Mouse (Mus musculus): ENCODE results near the gene Gm8265. TPM values are rescaled to one million over a fixed set of nuclear protein-coding genes. Genes with fewer than 3 reads are reported as not detected.
"Not testable (repeated sequence)": the region's sequence is repeated elsewhere in the genome, so short reads cannot be mapped to it uniquely, and the experiment has no call there.

Gm8265 gene
- not detected in 2 replicates for polyA plus RNA-seq (2012; ENCODE audit: insufficient read depth, insufficient read length, missing spikeins)

DNA sequence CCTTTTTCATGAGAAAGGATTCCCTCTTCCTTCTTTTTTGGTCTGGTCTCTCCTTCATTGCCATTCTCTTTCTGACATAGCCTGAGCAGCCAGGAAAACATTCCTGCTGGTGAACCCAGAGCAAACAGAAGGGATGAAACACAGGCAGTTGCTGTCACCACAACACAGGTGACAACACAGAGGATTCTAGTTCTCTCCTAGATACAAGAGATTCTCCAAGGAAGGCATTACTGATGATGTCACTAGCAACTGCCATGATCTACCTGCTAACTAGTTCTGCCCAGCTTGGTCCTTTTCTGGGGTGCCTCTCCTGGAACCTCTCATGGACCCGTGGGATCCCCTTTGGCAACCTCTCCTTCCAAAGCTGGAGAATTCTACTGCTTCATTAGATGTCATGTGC, at the start of gene Gm8265:
Gm8265 (minus strand) TSS at position 101 of the 400 bp plus-strand sequence.
- not testable (repeated sequence) for H3K4me3 ChIP-seq (ENCODE audit: insufficient read depth, low read length); H3K27ac ChIP-seq (ENCODE audit: insufficient read depth, low read depth, low read length); H3K4me1 ChIP-seq (ENCODE audit: control insufficient read depth, insufficient read depth, low read length)

Other genes starting within 250 kb of the Gm8265 start
- not detected in 2 replicates for gene Gm3500, start 244.0 kb downstream of the Gm8265 start, polyA plus RNA-seq (2012; ENCODE audit: insufficient read depth, insufficient read length, missing spikeins)
- gene Gm3194, start 177.6 kb downstream of the Gm8265 start, polyA plus RNA-seq (2012; ENCODE audit: insufficient read depth, insufficient read length, missing spikeins), result not detected in 2 replicates
- gene Gm8246, start 155.2 kb downstream of the Gm8265 start, polyA plus RNA-seq (2012; ENCODE audit: insufficient read depth, insufficient read length, missing spikeins), result not detected in 2 replicates
- not detected in 2 replicates for gene Gm3187, start 148.8 kb downstream of the Gm8265 start, polyA plus RNA-seq (2012; ENCODE audit: insufficient read depth, insufficient read length, missing spikeins)
- gene Gm3488, start 131.4 kb downstream of the Gm8265 start, polyA plus RNA-seq (2012; ENCODE audit: insufficient read depth, insufficient read length, missing spikeins), result not detected in 2 replicates
- gene Gm3532, start 94.5 kb downstream of the Gm8265 start, polyA plus RNA-seq (2012; ENCODE audit: insufficient read depth, insufficient read length, missing spikeins), result not detected in 2 replicates
- gene Gm9603, start 54.4 kb upstream of the Gm8265 start, polyA plus RNA-seq (2012; ENCODE audit: insufficient read depth, insufficient read length, missing spikeins), result not detected in 2 replicates
- gene Gm3373, start 108.5 kb upstream of the Gm8265 start, polyA plus RNA-seq (2012; ENCODE audit: insufficient read depth, insufficient read length, missing spikeins), result not detected in 2 replicates
- not detected in 2 replicates for gene Gm3383, start 175.0 kb upstream of the Gm8265 start, polyA plus RNA-seq (2012; ENCODE audit: insufficient read depth, insufficient read length, missing spikeins)
- gene Gm3424, start 197.3 kb upstream of the Gm8265 start, polyA plus RNA-seq (2012; ENCODE audit: insufficient read depth, insufficient read length, missing spikeins), result not detected in 2 replicates
- not detected in 2 replicates for gene Gm8237, start 247.4 kb upstream of the Gm8265 start, polyA plus RNA-seq (2012; ENCODE audit: insufficient read depth, insufficient read length, missing spikeins)